Mouse (Mus musculus): Measurements from ENCODE around the gene Ina. TPM values are rescaled to one million over a fixed set of nuclear protein-coding genes. Genes with fewer than 3 reads are reported as not detected.
A peak's percentile ranks its signal among the peaks of the same experiment; 100 is the strongest.
"Not testable (repeated sequence)": the region's sequence is repeated elsewhere in the genome, so short reads cannot be mapped to it uniquely, and the experiment has no call there.

Ina gene
- polyA plus RNA-seq, 1 experiment from 2014 or later, result 295 TPM

- no peak overlapping the region for H3K27ac ChIP-seq (ENCODE audit: low read length)
- H3K9ac ChIP-seq (replicated peaks; ENCODE audit: low read depth, low read length), result no peak overlapping the region
- H3K4me2 ChIP-seq (ENCODE audit: low read length), result no peak overlapping the region
- WGBS, result 10% methylated on average over 5 of the region's 5 CpGs
- H3K4me1 ChIP-seq (replicated peaks; ENCODE audit: control insufficient read depth, insufficient read depth, low read length), result peaks cover 2% of the 10 kb centered on the region; the same call in 1 of the 2 replicates
- H3K4me3 ChIP-seq (replicated peaks; ENCODE audit: low read length), result no peak overlapping the region
- H3K36me3 ChIP-seq (ENCODE audit: control insufficient read depth, insufficient read depth), result no peaks in the 10 kb centered on the region
- H3K9me3 ChIP-seq (ENCODE audit: control insufficient read depth, low read length), result no peaks in the 10 kb centered on the region
- ATAC-seq, result peak; percentile 38; the same call in 1 of the 2 replicates
- no peaks in the 10 kb centered on the region for H3K27me3 ChIP-seq (replicated peaks; ENCODE audit: control insufficient read depth, insufficient read depth, low read length)
These were observed 23.4 kb upstream of the Ina start for GRCm38 (mm10) chr19:46991145-46991544.

- not testable (repeated sequence) for H3K27ac ChIP-seq (ENCODE audit: low read length); H3K9me3 ChIP-seq (ENCODE audit: control insufficient read depth, low read length); H3K9ac ChIP-seq (replicated peaks; ENCODE audit: low read depth, low read length); H3K36me3 ChIP-seq (ENCODE audit: control insufficient read depth, insufficient read depth); ATAC-seq; H3K4me2 ChIP-seq (ENCODE audit: low read length); H3K27me3 ChIP-seq (replicated peaks; ENCODE audit: control insufficient read depth, insufficient read depth, low read length); H3K4me1 ChIP-seq (replicated peaks; ENCODE audit: control insufficient read depth, insufficient read depth, low read length); H3K4me3 ChIP-seq (replicated peaks; ENCODE audit: low read length)
- WGBS, result 73% methylated on average over 4 of the region's 4 CpGs
These were observed 22.2 kb upstream of the Ina start for GRCm38 (mm10) chr19:46992329-46992728.

GRCm38 (mm10) chr19:46996095-46996494 lies 18.4 kb upstream of the Ina start:
- 77% methylated on average over 9 of the region's 9 CpGs for WGBS
- ATAC-seq, result no peak

GRCm38 (mm10) chr19:46998168-46998870 lies 16.2 kb upstream of the Ina start:
- H3K9ac ChIP-seq (replicated peaks; ENCODE audit: low read depth, low read length), result no peak overlapping the region
- H3K27me3 ChIP-seq (replicated peaks; ENCODE audit: control insufficient read depth, insufficient read depth, low read length), result no peaks in the 10 kb centered on the region
- no peaks in the 10 kb centered on the region for H3K9me3 ChIP-seq (ENCODE audit: control insufficient read depth, low read length)
- H3K27ac ChIP-seq (ENCODE audit: low read length), result peak overlapping the region; percentile 13
- WGBS, result 62% methylated on average over 8 of the region's 8 CpGs
- peak; percentile 68 for ATAC-seq
- H3K36me3 ChIP-seq (ENCODE audit: control insufficient read depth, insufficient read depth), result no peaks in the 10 kb centered on the region
- H3K4me2 ChIP-seq (ENCODE audit: low read length), result no peak overlapping the region
- H3K4me3 ChIP-seq (replicated peaks; ENCODE audit: low read length), result no peak overlapping the region
- H3K4me1 ChIP-seq (replicated peaks; ENCODE audit: control insufficient read depth, insufficient read depth, low read length), result no peaks in the 10 kb centered on the region

More at GRCm38 (mm10) chr19:46996095-46996494, 18.4 kb upstream of the Ina start:
- Histone ChIP-seq H3K9ac (replicated peaks; ENCODE audit: low read depth, low read length) (no peak overlapping the region), H3K27ac (ENCODE audit: low read length) (no peak overlapping the region), H3K4me2 (ENCODE audit: low read length) (no peak overlapping the region), H3K4me3 (replicated peaks; ENCODE audit: low read length) (no peak overlapping the region), H3K36me3 (ENCODE audit: control insufficient read depth, insufficient read depth) (no peaks in the 10 kb centered on the region), H3K27me3 (replicated peaks; ENCODE audit: control insufficient read depth, insufficient read depth, low read length) (no peaks in the 10 kb centered on the region), H3K9me3 (ENCODE audit: control insufficient read depth, low read length) (no peaks in the 10 kb centered on the region), H3K4me1 (replicated peaks; ENCODE audit: control insufficient read depth, insufficient read depth, low read length) (no peaks in the 10 kb centered on the region)

GRCm38 (mm10) chr19:46998953-46999352 lies 15.5 kb upstream of the Ina start:
- H3K4me1 ChIP-seq (replicated peaks; ENCODE audit: control insufficient read depth, insufficient read depth, low read length), result no peaks in the 10 kb centered on the region
- no peak overlapping the region for H3K4me2 ChIP-seq (ENCODE audit: low read length)
- H3K9me3 ChIP-seq (ENCODE audit: control insufficient read depth, low read length), result no peaks in the 10 kb centered on the region
- no peaks in the 10 kb centered on the region for H3K36me3 ChIP-seq (ENCODE audit: control insufficient read depth, insufficient read depth)
- no peaks in the 10 kb centered on the region for H3K27me3 ChIP-seq (replicated peaks; ENCODE audit: control insufficient read depth, insufficient read depth, low read length)
- no peak overlapping the region for H3K4me3 ChIP-seq (replicated peaks; ENCODE audit: low read length)
- no peak for ATAC-seq
- WGBS, result 87% methylated on average over 4 of the region's 4 CpGs
- no peak overlapping the region for H3K9ac ChIP-seq (replicated peaks; ENCODE audit: low read depth, low read length)
- no peak overlapping the region; the same call in 1 of the 2 replicates for H3K27ac ChIP-seq (ENCODE audit: low read length)

- H3K4me2 ChIP-seq (ENCODE audit: low read length), result no peak overlapping the region
- H3K9ac ChIP-seq (replicated peaks; ENCODE audit: low read depth, low read length), result no peak overlapping the region
- no peaks in the 10 kb centered on the region for H3K36me3 ChIP-seq (ENCODE audit: control insufficient read depth, insufficient read depth)
- H3K4me3 ChIP-seq (replicated peaks; ENCODE audit: low read length), result no peak overlapping the region
- no peaks in the 10 kb centered on the region for H3K9me3 ChIP-seq (ENCODE audit: control insufficient read depth, low read length)
- no peaks in the 10 kb centered on the region for H3K27me3 ChIP-seq (replicated peaks; ENCODE audit: control insufficient read depth, insufficient read depth, low read length)
- no peak overlapping the region for H3K27ac ChIP-seq (ENCODE audit: low read length)
- WGBS, result 91% methylated on average over 6 of the region's 6 CpGs
- ATAC-seq, result no peak
- H3K4me1 ChIP-seq (replicated peaks; ENCODE audit: control insufficient read depth, insufficient read depth, low read length), result no peaks in the 10 kb centered on the region
These were observed 14.7 kb upstream of the Ina start for GRCm38 (mm10) chr19:46999753-47000152.

- H3K9ac ChIP-seq (replicated peaks; ENCODE audit: low read depth, low read length); H3K27me3 ChIP-seq (replicated peaks; ENCODE audit: control insufficient read depth, insufficient read depth, low read length); H3K27ac ChIP-seq (ENCODE audit: low read length); H3K9me3 ChIP-seq (ENCODE audit: control insufficient read depth, low read length); ATAC-seq; H3K4me2 ChIP-seq (ENCODE audit: low read length); H3K36me3 ChIP-seq (ENCODE audit: control insufficient read depth, insufficient read depth); H3K4me1 ChIP-seq (replicated peaks; ENCODE audit: control insufficient read depth, insufficient read depth, low read length); H3K4me3 ChIP-seq (replicated peaks; ENCODE audit: low read length): not testable (repeated sequence)
- WGBS, result 83% methylated on average over 2 of the region's 3 CpGs
These were observed 14.1 kb upstream of the Ina start for GRCm38 (mm10) chr19:47000357-47000756.

GRCm38 (mm10) chr19:47003742-47004511 lies 10.6 kb upstream of the Ina start:
- H3K27ac ChIP-seq (ENCODE audit: low read length), result no peak overlapping the region
- H3K36me3 ChIP-seq (ENCODE audit: control insufficient read depth, insufficient read depth), result no peaks in the 10 kb centered on the region
- no peak overlapping the region for H3K4me2 ChIP-seq (ENCODE audit: low read length)
- H3K27me3 ChIP-seq (replicated peaks; ENCODE audit: control insufficient read depth, insufficient read depth, low read length), result no peaks in the 10 kb centered on the region
- no peak for ATAC-seq
- H3K9me3 ChIP-seq (ENCODE audit: control insufficient read depth, low read length), result peaks cover 2% of the 10 kb centered on the region; the same call in 1 of the 2 replicates
- H3K4me3 ChIP-seq (replicated peaks; ENCODE audit: low read length), result no peak overlapping the region
- H3K4me1 ChIP-seq (replicated peaks; ENCODE audit: control insufficient read depth, insufficient read depth, low read length), result no peaks in the 10 kb centered on the region
- 81% methylated on average over 6 of the region's 6 CpGs for WGBS
- no peak overlapping the region for H3K9ac ChIP-seq (replicated peaks; ENCODE audit: low read depth, low read length)

GRCm38 (mm10) chr19:47005873-47006272 lies 8.6 kb upstream of the Ina start:
- Histone ChIP-seq H3K4me2 (ENCODE audit: low read length) (no peak overlapping the region), H3K36me3 (ENCODE audit: control insufficient read depth, insufficient read depth) (no peaks in the 10 kb centered on the region), H3K27ac (ENCODE audit: low read length) (no peak overlapping the region), H3K27me3 (replicated peaks; ENCODE audit: control insufficient read depth, insufficient read depth, low read length) (no peaks in the 10 kb centered on the region), H3K9me3 (ENCODE audit: control insufficient read depth, low read length) (peaks cover 2% of the 10 kb centered on the region; the same call in 1 of the 2 replicates), H3K4me3 (replicated peaks; ENCODE audit: low read length) (no peak overlapping the region), H3K9ac (replicated peaks; ENCODE audit: low read depth, low read length) (no peak overlapping the region), H3K4me1 (replicated peaks; ENCODE audit: control insufficient read depth, insufficient read depth, low read length) (no peaks in the 10 kb centered on the region)
- no peak for ATAC-seq
- WGBS, result 65% methylated on average over 5 of the region's 5 CpGs

All from forebrain, embryonic 16.5 days (tissue).